In the genomic region with DNA sequence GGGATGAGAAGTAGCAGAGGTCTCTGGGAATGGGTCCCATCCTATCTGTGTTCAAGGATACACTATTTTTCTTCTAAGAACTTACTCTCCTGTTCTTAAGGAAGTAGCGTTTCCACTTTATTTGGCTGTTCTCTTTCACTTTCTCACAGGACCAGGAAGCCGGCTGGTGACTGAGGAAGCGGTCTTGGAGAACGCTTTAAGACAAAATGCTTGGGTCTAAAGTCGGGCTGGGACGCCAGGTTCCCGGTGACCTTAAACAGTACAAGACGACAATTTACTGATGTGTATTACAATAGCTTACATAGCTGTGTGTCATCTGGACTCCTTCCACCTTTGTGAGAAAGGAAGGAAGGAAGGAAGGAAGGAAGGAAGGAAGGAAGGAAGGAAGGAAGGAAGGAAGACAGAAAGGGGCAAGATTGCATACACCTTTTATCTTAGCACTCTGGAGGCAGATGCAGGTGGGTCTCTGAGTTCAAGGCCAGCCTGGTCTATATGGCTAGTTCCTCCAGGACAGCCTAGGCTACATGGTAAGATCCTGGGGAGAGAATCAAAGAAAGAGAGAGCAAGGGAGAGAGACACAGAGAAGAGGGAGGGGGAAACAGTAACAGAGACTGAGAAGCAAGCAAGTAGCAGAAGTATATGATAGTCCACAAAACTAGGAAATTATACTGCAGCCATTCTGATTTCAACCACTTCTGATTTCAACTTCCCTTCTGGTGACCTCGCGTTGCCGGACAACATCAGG, we compare ENCODE assay signal across 8 mouse cellular contexts. TPM values are rescaled to one million over a fixed set of nuclear protein-coding genes. Genes with fewer than 3 reads are reported as not detected.
DNase-seq lines count a peak whose midpoint lies in the region; ATAC-seq and TF ChIP-seq lines count a peak whose summit lies in the region.

No protein-coding gene starts in this region.

- H3K4me1 ChIP-seq in lung, embryonic 16.5 days (replicated peaks; ENCODE audit: control insufficient read depth, insufficient read depth, low read length) = peaks cover 8% of the 10 kb centered on the region
- peaks cover 8% of the 10 kb centered on the region for H3K4me1 ChIP-seq in limb, embryonic 12.5 days (replicated peaks)
- H3K4me1 ChIP-seq in olfactory bulb, adult 2 months (ENCODE audit: control insufficient read depth, insufficient read depth, low read length) = peaks cover 6% of the 10 kb centered on the region

- H3K9ac ChIP-seq in lung, embryonic 16.5 days (ENCODE audit: low read length) = peak overlapping the region; percentile 40
- peak overlapping the region; percentile 75; the same call in 1 of the 2 replicates for H3K9ac ChIP-seq in limb, embryonic 12.5 days (replicated peaks)

- no peak for TF ChIP-seq POLR2A in olfactory bulb, adult 2 months (IDR thresholded peaks at IDR 0.05; ENCODE audit: insufficient read depth, low read depth, low read length)

- no peak for TF ChIP-seq CTCF in olfactory bulb, adult 2 months (IDR thresholded peaks at IDR 0.05; ENCODE audit: insufficient read depth, low read depth, low read length)

- H3K36me3 ChIP-seq in lung, embryonic 16.5 days (ENCODE audit: control insufficient read depth, insufficient read depth, low read length) = peaks cover 14% of the 10 kb centered on the region
- peaks cover 20% of the 10 kb centered on the region for H3K36me3 ChIP-seq in limb, embryonic 12.5 days

- H3K4me3 ChIP-seq in lung, embryonic 16.5 days (ENCODE audit: low read length) = peak overlapping the region; percentile 81
- peak overlapping the region; percentile 69 for H3K4me3 ChIP-seq in limb, embryonic 12.5 days (replicated peaks)
- H3K4me3 ChIP-seq in olfactory bulb, adult 2 months (ENCODE audit: insufficient read depth, low read depth, low read length) = 0 out of 2 replicates have a peak overlapping the region, but pooled peaks have one; percentile 6

- H3K27me3 ChIP-seq in lung, embryonic 16.5 days (ENCODE audit: control insufficient read depth, insufficient read depth, low read depth, low read length) = no peaks in the 10 kb centered on the region
- no peaks in the 10 kb centered on the region for H3K27me3 ChIP-seq in limb, embryonic 12.5 days

- H3K4me2 ChIP-seq in lung, embryonic 16.5 days (ENCODE audit: low read depth, low read length) = peak overlapping the region; percentile 71
- peak overlapping the region; percentile 58 for H3K4me2 ChIP-seq in limb, embryonic 12.5 days

- 68% methylated on average over 11 of the region's 11 CpGs for WGBS in lung, embryonic 16.5 days
- 68% methylated on average over 11 of the region's 11 CpGs for WGBS in limb, embryonic 12.5 days
- WGBS in olfactory bulb, adult 2 months = 64% methylated on average over 11 of the region's 11 CpGs

- H3K9me3 ChIP-seq in lung, embryonic 16.5 days (ENCODE audit: control insufficient read depth, low read length) = no peaks in the 10 kb centered on the region
- no peaks in the 10 kb centered on the region for H3K9me3 ChIP-seq in limb, embryonic 12.5 days

- peak overlapping the region; percentile 14; the same call in 1 of the 2 replicates for H3K27ac ChIP-seq in lung, embryonic 16.5 days (ENCODE audit: low read length)
- H3K27ac ChIP-seq in limb, embryonic 12.5 days = no peak overlapping the region
- H3K27ac ChIP-seq in olfactory bulb, adult 2 months (ENCODE audit: insufficient read depth, low read depth, low read length) = no peak overlapping the region

- DNase-seq in cerebellum, adult 11 months = no peak
- no peak for DNase-seq in lung, postnatal 36 days
- no peak for DNase-seq in embryo, embryonic 10.5 days (ENCODE audit: low spot score)
- no peak for DNase-seq in frontal cortex, postnatal 14 days (ENCODE audit: low spot score in 2 of 2)

- ATAC-seq in cerebellum, adult (ENCODE audit: insufficient number of reproducible peaks, low FRiP score, low TSS enrichment) = 0 out of 2 replicates have a peak, but pooled peaks have one; percentile 5
- ATAC-seq in lung, embryonic 16.5 days (ENCODE audit: low read depth) = no peak; the same call in 1 of the 2 replicates
- peak; percentile 20; the same call in 1 of the 2 replicates for ATAC-seq in limb, embryonic 12.5 days (ENCODE audit: insufficient number of reproducible peaks, insufficient read depth, low FRiP score, low TSS enrichment, low read depth)

RNA-seq across cellular contexts. Expression of a gene that starts 0.6 kb away (rescaled TPM):
- 13.0 and 13.1 TPM in 2 replicates for polyA plus RNA-seq in lung, embryonic 16.5 days (2015; fragmentation: Nextera tagmentation; extraction: Ambion mirVana)
- polyA plus RNA-seq in limb, embryonic 12.5 days (2016; fragmentation: Nextera tagmentation; extraction: Ambion mirVana) = 15.4 and 15.7 TPM in 2 replicates
- polyA plus RNA-seq in olfactory bulb, adult 2 months (2012; ENCODE audit: insufficient read depth, insufficient read length, low replicate concordance, missing spikeins) = not detected in 2 replicates

RNA-seq across cellular contexts. Expression of a gene that starts 11.3 kb away (rescaled TPM):
- polyA plus RNA-seq in lung, embryonic 16.5 days (2015; fragmentation: Nextera tagmentation; extraction: Ambion mirVana) = 1.2 and 2.2 TPM in 2 replicates
- 0.22 and 0.70 TPM in 2 replicates for polyA plus RNA-seq in limb, embryonic 12.5 days (2016; fragmentation: Nextera tagmentation; extraction: Ambion mirVana)
- not detected in 2 replicates for polyA plus RNA-seq in olfactory bulb, adult 2 months (2012; ENCODE audit: insufficient read depth, insufficient read length, low replicate concordance, missing spikeins)

RNA-seq across cellular contexts. Expression of a gene that starts 19.0 kb away (rescaled TPM):
- not detected in 2 replicates for polyA plus RNA-seq in lung, embryonic 16.5 days (2015; fragmentation: Nextera tagmentation; extraction: Ambion mirVana)
- polyA plus RNA-seq in limb, embryonic 12.5 days (2016; fragmentation: Nextera tagmentation; extraction: Ambion mirVana) = not detected in 2 replicates
- not detected in 2 replicates for polyA plus RNA-seq in olfactory bulb, adult 2 months (2012; ENCODE audit: insufficient read depth, insufficient read length, low replicate concordance, missing spikeins)

RNA-seq across cellular contexts. Expression of a gene that starts 36.7 kb away (rescaled TPM):
- polyA plus RNA-seq in lung, embryonic 16.5 days (2015; fragmentation: Nextera tagmentation; extraction: Ambion mirVana) = not detected in 2 replicates
- polyA plus RNA-seq in limb, embryonic 12.5 days (2016; fragmentation: Nextera tagmentation; extraction: Ambion mirVana) = not detected in 2 replicates
- not detected in 2 replicates for polyA plus RNA-seq in olfactory bulb, adult 2 months (2012; ENCODE audit: insufficient read depth, insufficient read length, low replicate concordance, missing spikeins)

RNA-seq across cellular contexts. Expression of a gene that starts 41.1 kb away (rescaled TPM):
- 3.9 and 5.5 TPM in 2 replicates for polyA plus RNA-seq in lung, embryonic 16.5 days (2015; fragmentation: Nextera tagmentation; extraction: Ambion mirVana)
- 0.11 and 0.31 TPM in 2 replicates for polyA plus RNA-seq in limb, embryonic 12.5 days (2016; fragmentation: Nextera tagmentation; extraction: Ambion mirVana)
- polyA plus RNA-seq in olfactory bulb, adult 2 months (2012; ENCODE audit: insufficient read depth, insufficient read length, low replicate concordance, missing spikeins) = not detected in 2 replicates

Comparison
In these comparisons a context has a peak if more than half of its experiments do, and no peak if none do; other contexts are left out.
1. H3K4me3 ChIP-seq: peak in every context shown above with its lines; median percentile 81 in lung, embryonic 16.5 days; 69 in limb, embryonic 12.5 days; 6 in olfactory bulb, adult 2 months.
2. RNA of a gene that starts 0.6 kb away (polyA plus RNA-seq): 15.4 to 15.7 TPM in limb, embryonic 12.5 days and 13.0 to 13.1 TPM in lung, embryonic 16.5 days; not detected in olfactory bulb, adult 2 months; every median in the first group is over 10 times any median in the second.